Mouse (Mus musculus) lung, embryonic 14.5 days (tissue): ENCODE results near the gene Tsg101. TPM values are rescaled to one million over a fixed set of nuclear protein-coding genes. Genes with fewer than 3 reads are reported as not detected.

Source experiments
- ATAC-seq: fragments of 200-750 bp; cut with Nextera tagmentation; 2 replicates; pipeline ENCODE4 v1.8.0; 2017; ENCODE audit warnings: mild to moderate bottlenecking, moderate TSS enrichment, moderate library complexity; ENCODE audit not compliant: insufficient read depth
- DNase-seq: peaks from one replicate; pipeline ENCODE4 v3.0.0-alpha.2; 2015
- H3K27ac ChIP-seq: fragments of 300-500 bp; sonication (generic); 2 replicates; pipeline ENCODE4 v1.5.1; 2014; ENCODE audit warnings: low read depth, mild to moderate bottlenecking, moderate library complexity
- H3K27me3 ChIP-seq: fragments of 300-500 bp; sonication (generic); 2 replicates; pipeline ENCODE4 v1.6.1; 2014; ENCODE audit warnings: low read length, control low read depth; ENCODE audit not compliant: insufficient read depth
- H3K36me3 ChIP-seq: fragments of 300-500 bp; sonication (generic); 2 replicates; pipeline ENCODE4 v1.6.1; 2014; ENCODE audit warnings: control low read depth; ENCODE audit not compliant: insufficient read depth
- H3K4me1 ChIP-seq: fragments of 300-500 bp; sonication (generic); 2 replicates; pipeline ENCODE4 v1.6.1; 2014; ENCODE audit warnings: antibody characterized with exemption, control low read depth; ENCODE audit not compliant: insufficient read depth
- H3K4me2 ChIP-seq: fragments of 300-500 bp; sonication (generic); 2 replicates; pipeline ENCODE4 v1.6.1; 2014; ENCODE audit warnings: mild to moderate bottlenecking
- H3K4me3 ChIP-seq: fragments of 300-500 bp; sonication (generic); 2 replicates; pipeline ENCODE4 v1.5.1; 2014; ENCODE audit warnings: low read depth, low read length
- H3K9ac ChIP-seq: fragments of 300-500 bp; sonication (generic); 2 replicates; pipeline ENCODE4 v1.6.1; 2014
- H3K9me3 ChIP-seq: fragments of 300-500 bp; sonication (generic); 2 replicates; pipeline ENCODE4 v1.6.1; 2016; ENCODE audit warnings: low read depth, low read length, control low read depth
- CTCF ChIP-seq: IDR thresholded peaks from 2 replicates; pipeline ENCODE4 v1.5.1; 2016; ENCODE audit warnings: antibody characterized with exemption, low read depth
- WGBS: fragments of 180-500 bp; shearing (Covaris S2); extraction: QIAGEN DNeasy Blood & Tissue Kit; methylation state at CpG from one replicate; pipeline ENCODE4 v1.1.7; 2014; 5-methylcytosine and 5-hydroxymethylcytosine counted together
- polyA plus RNA-seq: library from polyadenylated mRNA; unstranded; fragments of >200 nt; fragmentation: Nextera tagmentation; extraction: Ambion mirVana; gene quantifications from 2 replicates; pipeline ENCODE4 v1.2.1, GENCODE M21; 2014

The Tsg101 gene
- polyA plus RNA-seq: 176 and 180 TPM in 2 replicates

GRCm38 (mm10) chr7:46919551-46920176 is at the start of gene Tsg101:
TSS of gene Tsg101 (minus strand) at chr7:46919969.
- H3K4me2 ChIP-seq: peak within 1 kb of the TSS; percentile 79
- peak; percentile 96 for DNase-seq
- H3K9me3 ChIP-seq: no peaks in the 10 kb centered on the region
- TF ChIP-seq CTCF: no peak
- peak within 1 kb of the TSS; percentile 97 for H3K27ac ChIP-seq
- no peaks in the 10 kb centered on the region for H3K27me3 ChIP-seq
- peak within 1 kb of the TSS; percentile 96 for H3K9ac ChIP-seq
- H3K36me3 ChIP-seq: peaks cover 16% of the 10 kb centered on the region; the same call in 1 of the 2 replicates
- ATAC-seq: peak; percentile 96
- WGBS: under 1% methylated on average over 67 of the region's 75 CpGs
- H3K4me1 ChIP-seq: peaks cover 17% of the 10 kb centered on the region
- H3K4me3 ChIP-seq: peak within 1 kb of the TSS; percentile 86

- no peaks in the 10 kb centered on the region for H3K4me1 ChIP-seq
- no peak overlapping the region for H3K27ac ChIP-seq
- H3K4me3 ChIP-seq: no peak overlapping the region
- no peaks in the 10 kb centered on the region for H3K9me3 ChIP-seq
- no peaks in the 10 kb centered on the region for H3K36me3 ChIP-seq
- DNase-seq (no peak), ATAC-seq (no peak)
- 75% methylated on average over 7 of the region's 7 CpGs for WGBS
- H3K27me3 ChIP-seq: 0 out of 2 replicates have a peak, but pooled peaks cover 3% of the 10 kb centered on the region
- no peak overlapping the region for H3K4me2 ChIP-seq
- H3K9ac ChIP-seq: no peak overlapping the region
- no peak for TF ChIP-seq CTCF
Measured at GRCm38 (mm10) chr7:46964070-46964469, 44.3 kb upstream of the Tsg101 start.

GRCm38 (mm10) chr7:46962806-46963618 is 43.2 kb upstream of the Tsg101 start:
- no peak overlapping the region for H3K4me3 ChIP-seq
- H3K4me1 ChIP-seq: no peaks in the 10 kb centered on the region
- peak overlapping the region; percentile 29 for H3K4me2 ChIP-seq
- peak; percentile 85 for TF ChIP-seq CTCF
- whole genome bisulfite sequencing: 0% methylated on average over 9 of the region's 9 CpGs
- H3K27me3 ChIP-seq: 0 out of 2 replicates have a peak, but pooled peaks cover 3% of the 10 kb centered on the region
- H3K9ac ChIP-seq: peak overlapping the region; percentile 0; the same call in 1 of the 2 replicates
- H3K9me3 ChIP-seq: no peaks in the 10 kb centered on the region
- DNase-seq: peak; percentile 96
- peak overlapping the region; percentile 12 for H3K27ac ChIP-seq
- H3K36me3 ChIP-seq: no peaks in the 10 kb centered on the region
- peak; percentile 86 for ATAC-seq

GRCm38 (mm10) chr7:46962132-46962531 is 42.4 kb upstream of the Tsg101 start:
- H3K9me3 ChIP-seq: no peaks in the 10 kb centered on the region
- no peak overlapping the region for H3K4me3 ChIP-seq
- peaks cover 4% of the 10 kb centered on the region; the same call in 1 of the 2 replicates for H3K4me1 ChIP-seq
- 0 out of 2 replicates have a peak, but pooled peaks cover 3% of the 10 kb centered on the region for H3K27me3 ChIP-seq
- ATAC-seq (no peak), DNase-seq (peak; percentile 23)
- H3K4me2 ChIP-seq: no peak overlapping the region
- H3K9ac ChIP-seq: no peak overlapping the region
- no peak for TF ChIP-seq CTCF
- H3K36me3 ChIP-seq: no peaks in the 10 kb centered on the region
- no peak overlapping the region; the same call in 1 of the 2 replicates for H3K27ac ChIP-seq

GRCm38 (mm10) chr7:46960991-46961390 is 41.2 kb upstream of the Tsg101 start:
- TF ChIP-seq CTCF: no peak
- H3K36me3 ChIP-seq: no peaks in the 10 kb centered on the region
- no peaks in the 10 kb centered on the region for H3K9me3 ChIP-seq
- no peak overlapping the region for H3K9ac ChIP-seq
- H3K4me1 ChIP-seq: peaks cover 4% of the 10 kb centered on the region; the same call in 1 of the 2 replicates
- ATAC-seq (no peak), DNase-seq (no peak)
- no peak overlapping the region for H3K4me2 ChIP-seq
- no peak overlapping the region for H3K4me3 ChIP-seq
- no peak overlapping the region for H3K27ac ChIP-seq
- 0 out of 2 replicates have a peak, but pooled peaks cover 3% of the 10 kb centered on the region for H3K27me3 ChIP-seq
- WGBS: 50% methylated on average over 3 of the region's 3 CpGs

- Histone ChIP-seq H3K36me3 (peaks cover 14% of the 10 kb centered on the region), H3K9me3 (no peaks in the 10 kb centered on the region), H3K27me3 (0 out of 2 replicates have a peak, but pooled peaks cover 3% of the 10 kb centered on the region), H3K27ac (no peak overlapping the region), H3K4me3 (peak overlapping the region; percentile 86), H3K4me2 (peak overlapping the region; percentile 85), H3K9ac (peak overlapping the region; percentile 89), H3K4me1 (peaks cover 4% of the 10 kb centered on the region; the same call in 1 of the 2 replicates)
- DNase-seq: peak; percentile 23
- ATAC-seq: peak; percentile 32; the same call in 1 of the 2 replicates
- no peak for TF ChIP-seq CTCF
- 11% methylated on average over 9 of the region's 9 CpGs for WGBS
Measured at GRCm38 (mm10) chr7:46958853-46959252, 39.1 kb upstream of the Tsg101 start.
